Mouse (Mus musculus): ENCODE data around the gene Sh3gl1.
"Not testable (repeated sequence)": the region's sequence is repeated elsewhere in the genome, so short reads cannot be mapped to it uniquely, and the experiment has no call there.

Sh3gl1 gene

GRCm38 (mm10) chr17:56036176-56036900, at the start of gene Sh3gl1:
TSS of gene Sh3gl1 (minus strand) at chr17:56036635.
- peak; percentile 99 for DNase-seq

- DNase-seq = peak; percentile 67 to 75
These were observed 44.5 kb upstream of the Sh3gl1 start for GRCm38 (mm10) chr17:56080781-56081585.

- no peak for DNase-seq
These were observed 43.5 kb upstream of the Sh3gl1 start for GRCm38 (mm10) chr17:56079921-56080320.

- peak; percentile 100 for DNase-seq
These were observed 42.7 kb upstream of the Sh3gl1 start, which contains the start of gene Hdgfl2 for GRCm38 (mm10) chr17:56078880-56079795. TSS of gene Hdgfl2 (plus strand) at chr17:56079634.

- DNase-seq = peak; percentile 13 to 22
These were observed 41.9 kb upstream of the Sh3gl1 start for GRCm38 (mm10) chr17:56078361-56078760.

GRCm38 (mm10) chr17:56077523-56077922, 41.1 kb upstream of the Sh3gl1 start:
- no peak for DNase-seq

- DNase-seq = peak; percentile 99 to 100
These were observed 38.4 kb upstream of the Sh3gl1 start, which contains the start of gene Ubxn6 for GRCm38 (mm10) chr17:56074827-56075208. TSS of gene Ubxn6 (minus strand) at chr17:56075028.

GRCm38 (mm10) chr17:56074097-56074826, 37.8 kb upstream of the Sh3gl1 start:
- DNase-seq = peak; percentile 95 to 96

GRCm38 (mm10) chr17:56072243-56072642, 35.8 kb upstream of the Sh3gl1 start:
- no peak for DNase-seq

GRCm38 (mm10) chr17:56071126-56071525, 34.7 kb upstream of the Sh3gl1 start:
- no peak for DNase-seq

- DNase-seq = no peak
These were observed 32.6 kb upstream of the Sh3gl1 start for GRCm38 (mm10) chr17:56069066-56069465.

GRCm38 (mm10) chr17:56066451-56066850, 30.0 kb upstream of the Sh3gl1 start:
- DNase-seq = no peak

GRCm38 (mm10) chr17:56065715-56066114, 29.3 kb upstream of the Sh3gl1 start:
- DNase-seq = not testable (repeated sequence)

- no peak for DNase-seq
These were observed 25.6 kb upstream of the Sh3gl1 start for GRCm38 (mm10) chr17:56062081-56062480.

- no peak for DNase-seq
These were observed 21.1 kb upstream of the Sh3gl1 start for GRCm38 (mm10) chr17:56057381-56058120.

GRCm38 (mm10) chr17:56055945-56056678, 19.7 kb upstream of the Sh3gl1 start:
- DNase-seq = no peak

- no peak for DNase-seq
These were observed 18.5 kb upstream of the Sh3gl1 start for GRCm38 (mm10) chr17:56054938-56055337.

GRCm38 (mm10) chr17:56051369-56051768, 14.9 kb upstream of the Sh3gl1 start:
- DNase-seq = no peak

GRCm38 (mm10) chr17:56040857-56041163, 4.4 kb upstream of the Sh3gl1 start:
- DNase-seq = peak in 1 of 2 experiments; percentile 53

- DNase-seq = peak; percentile 98 to 99
These were observed 3.8 kb upstream of the Sh3gl1 start, which contains the start of gene Chaf1a for GRCm38 (mm10) chr17:56040030-56040856. TSS of gene Chaf1a (plus strand) at chr17:56040439.
